Mouse (Mus musculus) megakaryocyte, adult 5-6 weeks (primary cell): ENCODE measurements around the gene Lrrc74a. TPM values are rescaled to one million over a fixed set of nuclear protein-coding genes. Genes with fewer than 3 reads are reported as not detected.

Experiments used
- ATAC-seq: 2 replicates; pipeline ENCODE4 v1.8.0; 2016; ENCODE audit warnings: mild to moderate bottlenecking, inconsistent platforms; ENCODE audit not compliant: poor library complexity, severe bottlenecking
- total RNA-seq, 2 experiments: library from RNA; stranded (forward) in 1 of 2; stranded (reverse) in 1 of 2; fragments of 153-499, 151-499 nt in 1 of 2; fragments of 221-1000, 200-1000 nt in 1 of 2; gene quantifications; 2 replicates each; pipeline versions ENCODE4 v1.2.3 to v1.2.4; 2015 to 2017

The Lrrc74a gene
- total RNA-seq, 2 experiments from 2014 or later, result not detected

GRCm38 (mm10) chr12:86803651-86804307 lies 69.6 kb downstream of the Lrrc74a start:
- ATAC-seq, result peak; percentile 25; the same call in 1 of the 2 replicates

GRCm38 (mm10) chr12:86804308-86804700 lies 70.1 kb downstream of the Lrrc74a start:
- ATAC-seq, result no peak

GRCm38 (mm10) chr12:86804857-86805256 lies 70.7 kb downstream of the Lrrc74a start:
- ATAC-seq, result no peak

GRCm38 (mm10) chr12:86805315-86805714 lies 71.1 kb downstream of the Lrrc74a start:
- ATAC-seq, result no peak

- ATAC-seq, result no peak
Measured at GRCm38 (mm10) chr12:86806031-86806922, 72.1 kb downstream of the Lrrc74a start.

GRCm38 (mm10) chr12:86806923-86807794 lies 73.0 kb downstream of the Lrrc74a start:
- peak; percentile 32 for ATAC-seq

- peak; percentile 16; the same call in 1 of the 2 replicates for ATAC-seq
Measured at GRCm38 (mm10) chr12:86807795-86808128, 73.6 kb downstream of the Lrrc74a start.

- ATAC-seq, result no peak
Measured at GRCm38 (mm10) chr12:86808856-86809255, 74.7 kb downstream of the Lrrc74a start.

- no peak for ATAC-seq
Measured at GRCm38 (mm10) chr12:86810040-86810439, 75.9 kb downstream of the Lrrc74a start.

GRCm38 (mm10) chr12:86810725-86811444 lies 76.7 kb downstream of the Lrrc74a start:
- peak; percentile 75 for ATAC-seq

- no peak for ATAC-seq
Measured at GRCm38 (mm10) chr12:86812782-86813181, 78.6 kb downstream of the Lrrc74a start.

Other genes starting within 250 kb of the Lrrc74a start
- gene Vash1, start 55.7 kb upstream of the Lrrc74a start, total RNA-seq (2015), result not detected in 2 replicates
- gene Vash1, start 55.7 kb upstream of the Lrrc74a start, total RNA-seq (2017), result 0.16 TPM in 1 of 2 replicates, not detected in the other
- gene Angel1, start 7.9 kb upstream of the Lrrc74a start, total RNA-seq (2015), result 0.22 and 1.1 TPM in 2 replicates
- gene Angel1, start 7.9 kb upstream of the Lrrc74a start, total RNA-seq (2017), result 0.37 and 0.66 TPM in 2 replicates
- 3.0 and 3.6 TPM in 2 replicates for gene Irf2bpl, start 150.4 kb downstream of the Lrrc74a start, total RNA-seq (2015)
- 1.4 and 3.5 TPM in 2 replicates for gene Irf2bpl, start 150.4 kb downstream of the Lrrc74a start, total RNA-seq (2017)
- 12.0 and 12.9 TPM in 2 replicates for gene Cipc, start 212.7 kb downstream of the Lrrc74a start, total RNA-seq (2015)
- 8.9 and 11.0 TPM in 2 replicates for gene Cipc, start 212.7 kb downstream of the Lrrc74a start, total RNA-seq (2017)